Mouse (Mus musculus): ENCODE measurements at regions not wholly inside any gene's neighbourhood (a gene's known extent, or its start where the extent isn't known, plus 50 kb on each side); places are given as distances from the start of the nearest gene placed in this dataset.

DNA sequence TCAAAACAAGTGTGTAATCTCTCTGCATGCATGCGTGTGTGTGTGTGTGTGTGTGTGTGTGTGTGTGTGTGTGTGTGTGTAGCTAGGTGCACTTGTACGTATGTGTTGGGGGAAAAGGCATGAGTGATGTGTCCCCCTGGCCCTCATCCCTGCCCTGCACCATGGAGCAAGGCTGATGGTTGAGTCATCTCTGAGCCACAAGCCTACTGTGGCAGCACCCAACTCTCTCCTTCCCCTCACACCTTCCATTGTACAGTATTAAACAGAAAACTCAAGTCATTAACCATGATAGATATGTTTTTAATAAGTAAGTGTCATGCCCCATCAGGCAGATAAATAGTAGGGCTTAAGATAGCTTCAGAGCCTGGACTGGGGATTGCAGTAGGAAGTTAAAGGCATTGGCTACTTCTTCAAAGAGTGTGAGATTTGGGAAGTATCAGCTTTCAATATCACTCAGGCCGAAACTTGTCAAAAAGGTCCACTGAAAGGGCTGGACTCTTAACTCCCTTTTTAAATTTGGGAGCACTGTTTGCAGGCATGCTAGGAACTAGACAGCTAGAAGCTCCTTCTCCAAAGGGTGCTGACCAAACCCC, 278.2 kb downstream of the Maf start:
- DNase-seq (ENCODE audit: extremely low read depth, low read depth, low spot score), result no peak

- DNase-seq (ENCODE audit: extremely low read depth, low read depth, low spot score), result no peak
Observed at GRCm38 (mm10) chr8:115428528-115429290, 278.9 kb downstream of the Maf start.

DNA sequence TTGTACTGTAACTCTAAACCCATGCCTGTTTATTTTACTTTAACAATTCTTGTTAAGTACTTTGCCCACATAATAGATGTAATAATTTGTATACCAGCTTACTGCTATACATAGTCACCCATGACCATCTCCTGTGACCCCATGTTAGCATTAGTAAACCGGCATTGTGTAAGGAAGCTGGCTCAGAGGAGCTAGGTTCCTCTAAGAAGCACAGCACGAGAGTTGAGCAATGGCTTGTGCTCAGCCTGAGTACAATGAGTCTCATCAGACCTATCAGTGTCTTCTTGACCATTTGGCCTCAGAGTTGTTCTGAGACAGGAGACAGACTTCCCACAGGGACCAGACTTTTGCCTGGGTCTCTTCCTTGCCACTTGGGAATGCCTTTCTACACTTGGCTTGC, 279.6 kb downstream of the Maf start:
- DNase-seq (ENCODE audit: extremely low read depth, low read depth, low spot score), result no peak

DNA sequence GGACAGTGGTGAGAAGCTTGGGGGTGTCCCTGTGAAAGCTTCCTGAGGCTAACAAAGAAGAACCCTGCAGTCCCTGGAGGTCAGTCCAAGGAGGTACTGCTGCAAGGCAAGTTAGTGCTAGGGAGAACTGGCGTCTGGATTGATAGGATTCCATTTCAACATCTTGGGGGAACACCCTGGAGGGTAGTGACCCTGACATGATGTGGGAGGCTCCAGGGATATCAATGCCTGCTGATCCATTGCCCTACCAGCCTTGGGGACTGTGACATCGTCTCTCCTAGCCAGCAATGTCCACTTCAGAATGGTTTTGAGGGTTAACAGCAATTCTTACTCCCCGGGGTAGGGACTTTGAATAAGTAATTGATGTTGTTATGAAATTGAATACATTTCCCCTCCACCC, 280.1 kb downstream of the Maf start:
- no peak for DNase-seq (ENCODE audit: extremely low read depth, low read depth, low spot score)

- no peak for DNase-seq (ENCODE audit: extremely low read depth, low read depth, low spot score)
Observed at GRCm38 (mm10) chr8:115426543-115426942, 281.1 kb downstream of the Maf start.

DNA sequence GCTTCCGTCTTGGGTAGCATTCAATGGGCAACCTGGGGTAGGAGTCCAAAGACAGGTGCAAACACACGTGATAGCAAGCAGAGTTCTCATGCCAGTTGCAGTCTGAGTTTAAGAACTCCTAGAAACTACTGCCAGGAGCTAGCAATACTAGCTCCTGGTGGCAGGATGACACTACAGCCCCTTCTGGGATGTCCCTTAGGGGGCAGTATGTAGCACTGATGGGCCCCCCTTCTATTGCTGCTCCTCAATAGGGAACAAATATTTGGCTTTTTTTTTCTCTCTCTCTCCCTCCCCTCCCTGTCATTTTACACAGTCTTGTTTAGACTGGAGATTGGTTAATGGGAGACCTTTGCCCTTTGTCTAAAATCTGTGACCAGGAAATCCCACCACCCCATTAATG, 282.2 kb downstream of the Maf start:
- DNase-seq (ENCODE audit: extremely low read depth, low read depth, low spot score), result no peak

GRCm38 (mm10) chr8:115423682-115424081, 283.9 kb downstream of the Maf start:
- no peak for DNase-seq (ENCODE audit: extremely low read depth, low read depth, low spot score)

DNA sequence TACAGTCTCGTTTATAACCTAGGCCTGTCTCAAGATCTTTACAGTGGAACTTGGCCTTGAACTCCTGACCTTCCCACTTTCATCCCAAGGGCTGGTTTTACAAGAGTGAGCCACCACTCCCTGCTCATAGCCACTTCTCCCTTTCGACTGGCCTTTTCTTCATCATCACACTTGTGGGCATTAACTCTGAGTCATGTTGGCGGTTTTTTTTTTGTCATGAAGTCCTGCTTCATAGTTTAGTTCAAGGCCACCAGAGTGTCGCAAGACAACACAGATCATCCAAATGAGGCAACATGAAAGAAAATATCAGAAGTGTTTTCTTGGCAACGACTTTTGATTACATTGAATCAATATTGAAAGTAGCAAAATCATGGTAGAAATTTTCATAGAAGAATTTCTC, 284.5 kb downstream of the Maf start:
- DNase-seq (ENCODE audit: extremely low read depth, low read depth, low spot score), result no peak

GRCm38 (mm10) chr8:115420536-115420935, 287.1 kb downstream of the Maf start:
- no peak for DNase-seq (ENCODE audit: extremely low read depth, low read depth, low spot score)

DNA sequence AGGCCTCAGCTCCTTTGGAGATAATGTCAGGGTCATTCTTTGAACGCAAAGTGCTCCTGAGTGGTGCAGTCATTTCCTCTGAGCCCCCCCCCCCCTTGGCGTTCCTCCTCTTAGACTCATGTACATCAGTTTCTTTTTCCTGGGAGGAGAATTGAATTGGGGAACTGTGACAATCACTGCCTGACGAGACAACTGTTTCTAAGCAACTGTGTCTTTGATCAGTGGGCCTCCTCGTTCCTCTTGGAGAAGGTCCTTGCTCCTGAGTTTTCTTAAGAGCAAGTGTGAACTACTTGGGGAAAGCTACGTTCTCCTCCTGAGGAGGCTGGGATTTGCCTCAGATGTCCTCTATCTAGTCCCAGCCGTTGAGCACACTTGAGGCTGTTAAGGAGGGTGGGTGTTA, 287.5 kb downstream of the Maf start:
- DNase-seq (ENCODE audit: extremely low read depth, low read depth, low spot score), result no peak

DNA sequence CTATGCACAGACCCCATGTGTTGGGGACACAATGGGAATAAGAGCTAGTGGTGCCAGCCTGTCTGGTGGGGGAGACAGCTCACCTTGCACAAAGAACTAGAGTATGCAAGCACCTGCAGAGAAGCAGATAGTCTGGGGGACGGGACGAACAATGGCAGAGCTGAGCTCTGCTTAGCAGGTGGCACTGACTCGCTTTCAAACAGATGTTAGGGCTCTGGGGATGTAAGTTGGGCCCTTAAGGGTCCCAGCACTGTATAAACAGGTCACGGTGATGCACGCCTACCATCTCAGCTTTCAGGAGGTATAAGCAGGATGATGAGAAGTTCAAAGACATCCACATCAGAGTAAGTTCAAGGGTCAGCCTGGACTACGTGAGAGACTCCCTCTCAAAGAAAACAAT, 289.5 kb downstream of the Maf start:
- no peak for DNase-seq (ENCODE audit: extremely low read depth, low read depth, low spot score)

DNA sequence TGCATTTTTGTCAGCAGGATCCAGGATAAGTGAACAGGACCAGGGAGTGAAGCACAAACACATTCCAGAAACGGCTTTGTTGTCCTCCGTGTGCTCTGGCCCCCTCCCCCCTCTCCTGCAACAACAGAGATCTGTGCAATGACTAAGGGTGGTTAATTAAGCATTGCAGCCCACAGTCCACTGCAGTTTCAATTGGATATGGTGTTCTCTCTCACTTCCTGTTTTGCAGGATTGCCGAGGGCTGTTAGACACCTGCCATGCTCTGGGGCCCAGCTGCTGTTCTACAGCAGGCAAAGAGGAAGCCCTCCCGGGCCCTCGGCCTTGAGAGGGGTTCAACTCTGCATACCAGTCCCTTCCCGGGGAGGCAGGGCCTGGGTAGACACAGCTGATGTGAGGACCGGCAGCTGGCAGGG, 293.5 kb downstream of the Maf start:
- DNase-seq (ENCODE audit: extremely low read depth, low read depth, low spot score), result no peak

GRCm38 (mm10) chr8:115411756-115412155, 295.8 kb downstream of the Maf start:
- no peak for DNase-seq (ENCODE audit: extremely low read depth, low read depth, low spot score)

- DNase-seq (ENCODE audit: extremely low read depth, low read depth, low spot score), result no peak
Observed at GRCm38 (mm10) chr8:115411061-115411460, 296.5 kb downstream of the Maf start.

DNA sequence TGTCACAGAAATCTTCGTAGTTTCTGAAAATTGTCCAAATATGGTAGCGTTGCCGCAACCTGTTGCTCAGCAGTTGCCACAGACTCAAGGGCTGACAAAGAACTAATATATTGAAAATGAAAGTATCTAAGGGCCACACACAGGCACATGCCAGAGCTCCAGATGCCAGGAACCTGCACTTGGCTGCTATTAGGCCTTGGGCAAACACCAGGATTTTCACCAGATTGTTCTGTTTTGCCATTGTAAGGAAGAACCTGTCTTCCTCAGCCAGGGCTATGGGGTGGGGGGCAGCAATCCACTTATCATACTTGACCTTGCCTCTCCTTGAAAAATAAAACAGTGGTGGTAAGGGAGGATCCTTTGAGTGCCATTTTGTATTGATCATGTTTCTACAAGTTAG, 297.4 kb downstream of the Maf start:
- no peak for DNase-seq (ENCODE audit: extremely low read depth, low read depth, low spot score)

DNA sequence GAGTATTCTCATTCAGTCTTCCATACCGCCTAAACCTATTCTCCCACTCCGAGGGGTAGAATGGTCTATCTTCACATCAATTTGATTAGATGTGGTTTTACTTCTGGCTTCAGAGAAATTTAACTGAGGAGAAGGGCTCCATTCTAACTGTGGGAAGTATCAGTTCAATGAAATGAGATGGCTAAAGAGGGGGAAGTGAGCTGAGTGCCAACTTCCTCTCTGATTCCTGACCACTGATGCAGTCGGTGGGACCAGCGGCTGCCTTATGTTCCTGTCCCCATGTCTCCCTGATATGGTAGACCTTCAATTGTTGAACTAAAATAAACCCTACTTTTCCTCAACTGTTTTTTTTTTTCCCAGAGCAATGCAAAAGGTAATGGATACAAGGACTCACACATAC, 300.1 kb downstream of the Maf start:
- DNase-seq (ENCODE audit: extremely low read depth, low read depth, low spot score), result no peak

DNA sequence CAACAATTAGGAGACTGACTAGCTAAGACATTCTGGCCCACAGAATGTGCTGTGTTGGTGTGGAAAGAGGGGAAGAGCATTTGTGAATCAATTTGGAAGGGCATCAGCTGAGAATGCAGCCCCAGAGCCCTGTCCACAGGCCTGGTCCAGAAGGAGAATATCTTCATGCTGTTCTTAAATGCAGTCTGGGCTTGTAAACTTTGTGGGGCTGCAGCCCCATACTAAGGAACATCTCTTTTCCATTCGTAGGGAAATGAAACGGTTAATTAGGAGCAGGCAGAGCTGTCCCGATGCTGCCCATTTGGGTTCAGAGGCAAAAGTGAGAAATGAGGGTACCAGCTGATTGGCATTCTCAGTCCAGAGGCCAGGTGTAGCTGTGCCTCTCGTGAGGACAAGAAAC, 304.0 kb downstream of the Maf start:
- no peak for DNase-seq (ENCODE audit: extremely low read depth, low read depth, low spot score)

GRCm38 (mm10) chr8:115402471-115403197, 305.0 kb downstream of the Maf start:
- DNase-seq (ENCODE audit: extremely low read depth, low read depth, low spot score), result no peak

All from fat pad, adult 2 months (tissue).